Mouse (Mus musculus) E14TG2a.4 (cell line): ENCODE data around the gene Cd300e.

Source experiments
- CTCF ChIP-seq: conservative IDR thresholded peaks from 2 replicates; pipeline ENCODE4 v1.5.1; 2014; ENCODE audit warnings: low read length
- NANOG ChIP-seq: IDR thresholded peaks from 2 replicates; pipeline ENCODE4 v1.6.1; 2014; ENCODE audit warnings: borderline replicate concordance, low read length, mixed read lengths

DNA sequence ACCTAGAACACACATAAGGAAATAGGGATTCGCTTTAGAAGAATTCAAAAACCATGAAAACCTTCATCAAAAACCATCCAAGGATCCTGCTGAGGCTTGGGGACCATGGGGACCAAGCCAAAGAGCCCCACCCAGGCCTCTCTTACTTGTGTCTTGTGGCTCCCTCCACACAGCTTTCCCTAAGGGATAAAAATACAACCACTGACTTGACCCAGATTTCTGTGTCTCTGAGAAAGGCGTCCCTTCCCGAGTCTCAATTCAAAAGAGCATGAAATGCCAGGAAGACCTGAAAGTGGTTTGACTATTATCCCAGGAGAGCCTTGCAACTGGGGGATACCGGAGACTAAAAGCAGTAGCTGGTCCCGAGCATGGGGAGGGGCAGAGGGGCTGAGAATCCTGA lies 11.0 kb upstream of the Cd300e start:
- TF ChIP-seq CTCF = no peak
- no peak for TF ChIP-seq NANOG
